Mouse (Mus musculus): Measurements from ENCODE around the gene Ppil4. TPM values are rescaled to one million over a fixed set of nuclear protein-coding genes. Genes with fewer than 3 reads are reported as not detected.
A peak's percentile ranks its signal among the peaks of the same experiment; 100 is the strongest.

Ppil4 gene
- total and polyA plus RNA-seq, 3 experiments = 26.4 to 45.9 (median 41.5) TPM

GRCm38 (mm10) chr10:7838036-7838435 lies 45.3 kb downstream of the Ppil4 start:
- peak overlapping the region in 1 of 3 experiments; percentile 24 for H3K4me3 ChIP-seq (replicated peaks in 1 of 3; ENCODE audit: low read depth in 2 of 3, low read length in 2 of 3, poor library complexity in 1 of 3)
- in situ Hi-C loops (cut with MboI; ENCODE audit: low pct_ligation_motif_present, low pct_unique_long_range_greater_than_20kb, low sequenced_read_pairs) (loop anchor here (25.0 kb wide), 1 partner anchor 1124 kb away; no protein-coding TSS in a partner anchor), dilution Hi-C loops (cut with MboI; ENCODE audit: extremely low pct_ligation_motif_present, extremely low pct_unique_long_range_greater_than_20kb, low sequenced_read_pairs) (no loop called here)
- TF ChIP-seq ZMIZ1 (IDR thresholded peaks at IDR 0.05; ENCODE audit: low read depth, low read length) (no peak), IRF4 (IDR thresholded peaks at IDR 0.05; ENCODE audit: low read depth, low read length) (no peak), HCFC1 (IDR thresholded peaks at IDR 0.05; ENCODE audit: low read depth, low read length) (no peak), NRF1 (IDR thresholded peaks at IDR 0.05; ENCODE audit: low read depth, low read length) (peak; percentile 81), EP300 (IDR thresholded peaks at IDR 0.05; ENCODE audit: low read length) (no peak), RCOR1 (conservative IDR thresholded peaks at IDR 0.05; ENCODE audit: low read depth, low read length) (no peak), POLR2A (IDR thresholded peaks at IDR 0.05; ENCODE audit: low read depth, low read length) (no peak), UBTF (IDR thresholded peaks at IDR 0.05; ENCODE audit: low read depth, low read length) (no peak), BHLHE40 (IDR thresholded peaks at IDR 0.05; ENCODE audit: low read depth, low read length) (peak; percentile 52; the same call in 1 of the 2 replicates)
- H3K4me1 ChIP-seq (ENCODE audit: control insufficient read depth in 1 of 2, insufficient read depth in 2 of 2) = peaks cover 30 to 70% of the 10 kb centered on the region in 2 experiments
- 0 out of 2 replicates have a peak overlapping the region, but pooled peaks have one; percentile 11 for H3K4me2 ChIP-seq (ENCODE audit: insufficient read depth, low read depth, poor library complexity, severe bottlenecking)
- H3K27me3 ChIP-seq (replicated peaks) = no peaks in the 10 kb centered on the region
- no peak for DNase-seq (ENCODE audit: extremely low read depth)
- H3K79me2 ChIP-seq (replicated peaks; ENCODE audit: control insufficient read depth, extremely low read depth, insufficient read depth, poor library complexity, severe bottlenecking) = peaks cover 16% of the 10 kb centered on the region
- H3K9me3 ChIP-seq (replicated peaks; ENCODE audit: low read length) = no peaks in the 10 kb centered on the region
- no peak overlapping the region for H3K9ac ChIP-seq (ENCODE audit: insufficient read depth, low read depth)
- H3K27ac ChIP-seq (ENCODE audit: insufficient read depth, low read depth) = no peak overlapping the region
- H3K36me3 ChIP-seq (replicated peaks in 1 of 2; ENCODE audit: control insufficient read depth in 1 of 2, insufficient read depth in 1 of 2, low read length in 1 of 2) = peaks cover 0 to 10% of the 10 kb centered on the region in 2 experiments

- peak overlapping the region in 2 of 3 experiments; percentile 30 to 59 for H3K4me3 ChIP-seq (replicated peaks in 1 of 3; ENCODE audit: low read depth in 2 of 3, low read length in 2 of 3, poor library complexity in 1 of 3)
- peak overlapping the region; percentile 27; the same call in 1 of the 2 replicates for H3K9ac ChIP-seq (ENCODE audit: insufficient read depth, low read depth)
- dilution Hi-C loops (cut with MboI; ENCODE audit: extremely low pct_ligation_motif_present, extremely low pct_unique_long_range_greater_than_20kb, low sequenced_read_pairs) (no loop called here), in situ Hi-C loops (cut with MboI; ENCODE audit: low pct_ligation_motif_present, low pct_unique_long_range_greater_than_20kb, low sequenced_read_pairs) (loop anchor here (25.0 kb wide), 1 partner anchor 1123 kb away; no protein-coding TSS in a partner anchor)
- no peak for DNase-seq (ENCODE audit: extremely low read depth)
- TF ChIP-seq SMC3 (IDR thresholded peaks at IDR 0.05; ENCODE audit: low read depth, low read length) = no peak
- no peak for TF ChIP-seq E2F4 (IDR thresholded peaks at IDR 0.05; ENCODE audit: insufficient replicate concordance, low read depth, low read length)
- no peak for TF ChIP-seq ZMIZ1 (IDR thresholded peaks at IDR 0.05; ENCODE audit: low read depth, low read length)
- TF ChIP-seq POLR2A (IDR thresholded peaks at IDR 0.05; ENCODE audit: low read depth, low read length) = no peak
- no peak for TF ChIP-seq ZKSCAN1 (IDR thresholded peaks at IDR 0.05; ENCODE audit: borderline replicate concordance, low read depth, low read length)
- 0 out of 2 replicates have a peak, but pooled peaks have one; percentile 39 for TF ChIP-seq CHD1 (IDR thresholded peaks at IDR 0.05; ENCODE audit: low read depth, low read length)
- TF ChIP-seq TBP (conservative IDR thresholded peaks at IDR 0.05; ENCODE audit: low read depth, low read length) = no peak
- TF ChIP-seq NELFE (IDR thresholded peaks at IDR 0.05; ENCODE audit: low read depth, low read length) = no peak
- 0 out of 2 replicates have a peak, but pooled peaks have one; percentile 9 for TF ChIP-seq MAZ (IDR thresholded peaks at IDR 0.05; ENCODE audit: low read depth, low read length)
- peak overlapping the region; percentile 75 for H3K4me2 ChIP-seq (ENCODE audit: insufficient read depth, low read depth, poor library complexity, severe bottlenecking)
- peak overlapping the region; percentile 83 for H3K27ac ChIP-seq (ENCODE audit: insufficient read depth, low read depth)
- peaks cover 0 to 12% of the 10 kb centered on the region in 2 experiments for H3K36me3 ChIP-seq (replicated peaks in 1 of 2; ENCODE audit: control insufficient read depth in 1 of 2, insufficient read depth in 1 of 2, low read length in 1 of 2)
- H3K79me2 ChIP-seq (replicated peaks; ENCODE audit: control insufficient read depth, extremely low read depth, insufficient read depth, poor library complexity, severe bottlenecking) = peaks cover 22% of the 10 kb centered on the region
- no peaks in the 10 kb centered on the region for H3K27me3 ChIP-seq (replicated peaks)
- H3K9me3 ChIP-seq (replicated peaks; ENCODE audit: low read length) = no peaks in the 10 kb centered on the region
- peaks cover 24 to 71% of the 10 kb centered on the region in 2 experiments for H3K4me1 ChIP-seq (ENCODE audit: control insufficient read depth in 1 of 2, insufficient read depth in 2 of 2)
Measured at GRCm38 (mm10) chr10:7838874-7839421, 46.3 kb downstream of the Ppil4 start.
